Mouse (Mus musculus) urinary bladder, adult 18-20 months (tissue): ENCODE results near the gene Gtf2h3.

Source experiments
- DNase-seq, 2 experiments: peaks; one replicate each; pipeline ENCODE4 v3.0.0; 2022; ENCODE audit warnings: low spot score in 2 of 2, mixed read lengths in 2 of 2

Gtf2h3 gene

DNA sequence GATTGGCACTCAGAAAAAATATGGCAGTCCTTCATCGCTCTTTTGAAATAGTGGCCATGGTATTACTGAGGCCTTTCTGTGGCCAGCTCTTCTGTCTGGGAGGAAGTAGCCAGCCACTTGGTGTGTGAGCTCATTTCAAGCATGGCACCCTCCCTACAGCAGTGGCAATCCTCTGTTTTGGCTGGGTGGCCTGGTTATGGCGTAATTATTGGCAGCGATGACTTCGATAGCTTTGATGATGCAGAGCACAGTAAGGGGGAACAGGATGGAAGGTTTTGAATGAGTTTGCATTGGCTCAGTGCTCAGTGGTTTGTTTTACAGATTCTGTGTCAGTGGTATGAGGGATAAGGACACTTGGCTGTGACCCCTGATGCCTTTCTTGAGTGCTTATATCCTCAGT, 57.8 kb downstream of the Gtf2h3 start:
- DNase-seq = no peak

DNA sequence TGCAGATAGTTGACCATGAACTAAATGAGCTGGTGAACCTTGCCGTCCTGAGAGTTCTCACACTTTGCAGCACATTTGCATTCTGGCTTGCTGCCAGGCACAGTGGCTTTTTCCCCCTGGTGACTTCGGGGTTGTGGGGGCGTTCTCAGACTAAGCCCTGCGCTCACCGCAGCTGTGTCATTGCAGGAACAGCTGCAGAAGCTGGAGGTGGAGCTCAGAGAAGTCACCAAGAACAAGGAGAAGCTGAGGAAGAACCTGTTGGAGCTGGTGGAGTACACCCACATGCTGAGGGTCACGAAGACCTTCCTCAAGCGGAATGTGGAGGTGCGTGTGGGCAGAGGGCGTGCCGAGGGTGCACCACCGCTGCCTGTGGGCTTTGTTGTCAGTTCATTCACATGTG, 58.4 kb downstream of the Gtf2h3 start:
- DNase-seq = no peak

DNA sequence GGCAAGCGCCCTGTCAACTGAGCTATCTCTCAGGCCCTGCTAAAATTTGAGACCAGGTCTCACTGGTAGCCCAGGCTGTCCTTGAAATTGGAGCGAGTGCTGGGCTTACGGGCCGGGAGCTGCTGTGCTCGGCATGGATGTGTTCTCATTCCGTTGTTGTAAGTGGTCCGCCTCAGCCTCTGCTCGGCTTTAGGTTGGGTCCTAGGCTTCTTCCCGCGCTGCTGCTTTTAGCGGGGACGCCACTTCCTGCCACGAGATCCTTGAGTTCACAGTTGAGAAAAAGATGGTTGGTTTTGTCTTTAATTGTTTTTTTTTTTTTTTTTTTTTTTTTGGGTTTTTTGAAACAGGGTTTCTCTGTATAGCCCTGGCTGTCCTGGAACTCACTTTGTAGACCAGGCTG, 58.9 kb downstream of the Gtf2h3 start:
- DNase-seq = no peak
